Mouse (Mus musculus): ENCODE data around the gene Gm14435.
"Not testable (repeated sequence)": the region's sequence is repeated elsewhere in the genome, so short reads cannot be mapped to it uniquely, and the experiment has no call there.

DNA sequence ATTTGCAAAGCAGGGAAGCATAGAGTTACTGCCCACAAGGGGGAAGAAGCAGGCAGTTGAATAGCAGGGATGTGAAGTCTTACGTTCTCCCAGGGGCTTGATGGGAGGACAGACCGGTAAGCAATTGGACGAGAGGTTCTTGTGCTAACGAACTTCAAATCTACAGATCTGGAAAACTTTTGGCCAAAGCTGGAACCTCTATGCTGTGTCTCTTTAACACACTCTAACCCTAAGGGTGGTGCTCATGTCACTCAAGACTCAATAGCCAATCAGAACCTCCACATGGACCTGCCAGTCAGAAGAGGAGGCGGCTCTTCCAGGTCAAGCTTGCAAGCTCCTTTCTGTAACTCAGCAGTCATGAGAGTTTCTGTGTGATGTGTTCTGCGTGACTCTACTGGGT lies at the start of gene Gm14435:
- not testable (repeated sequence) for TF ChIP-seq CTCF (conservative IDR thresholded peaks at IDR 0.05; ENCODE audit: low read length); POU5F1 (IDR thresholded peaks at IDR 0.05; ENCODE audit: borderline replicate concordance, low read length)

All from E14TG2a.4 (cell line).